Mouse (Mus musculus) E14TG2a.4 (cell line): ENCODE measurements around the gene Caskin1.

Source experiments
- CTCF ChIP-seq: conservative IDR thresholded peaks from 2 replicates; pipeline ENCODE4 v1.5.1; 2014; ENCODE audit warnings: low read length
- NANOG ChIP-seq: IDR thresholded peaks from 2 replicates; pipeline ENCODE4 v1.6.1; 2014; ENCODE audit warnings: borderline replicate concordance, low read length, mixed read lengths
- POU5F1 ChIP-seq: IDR thresholded peaks from 2 replicates; pipeline ENCODE4 v1.6.1; 2014; ENCODE audit warnings: low read length, borderline replicate concordance

DNA sequence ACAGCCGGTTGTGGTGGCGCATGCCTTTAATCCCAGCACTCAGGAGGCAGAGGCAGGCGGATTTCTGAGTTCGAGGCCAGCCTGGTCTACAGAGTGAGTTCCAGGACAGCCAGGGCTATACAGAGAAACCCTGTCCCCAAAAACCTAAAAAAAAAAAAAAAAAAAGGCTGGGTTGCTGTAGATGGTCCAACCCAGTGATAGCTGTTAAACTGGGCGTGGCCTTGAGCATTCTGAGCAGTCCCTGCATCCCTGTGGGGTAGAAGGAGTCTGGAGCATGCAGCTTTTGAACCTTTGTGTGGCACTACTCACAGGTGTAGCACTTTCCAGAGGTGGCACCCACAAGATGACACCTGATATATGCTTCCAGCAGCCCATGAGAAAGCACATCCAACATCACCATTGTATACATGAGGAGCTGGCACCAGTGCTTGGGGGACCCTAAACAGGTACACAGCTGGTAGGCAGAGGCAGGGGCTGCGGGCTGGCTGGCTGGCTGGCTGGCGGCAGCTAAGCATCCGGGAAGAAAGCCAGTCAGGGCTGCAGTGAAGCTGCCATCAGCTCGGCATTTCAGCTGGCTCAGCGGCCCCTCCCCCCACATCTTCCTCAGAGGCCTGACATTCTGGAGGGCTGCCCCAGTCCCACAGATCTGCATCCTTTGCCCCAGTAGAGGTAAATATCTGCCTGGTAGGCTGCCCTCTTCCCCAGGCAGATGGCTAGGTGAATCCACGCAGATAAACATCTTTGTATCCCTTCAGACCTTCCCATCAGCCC, 3.1 kb upstream of the Caskin1 start:
- TF ChIP-seq CTCF: no peak
- TF ChIP-seq NANOG: no peak
- no peak for TF ChIP-seq POU5F1
